Mouse (Mus musculus) stomach, embryonic 15.5 days (tissue): ENCODE data around the gene Wdr83os. TPM values are rescaled to one million over a fixed set of nuclear protein-coding genes. Genes with fewer than 3 reads are reported as not detected.

Experiments
- ATAC-seq: fragments of 200-750 bp; cut with Nextera tagmentation; 2 replicates; pipeline ENCODE4 v1.8.0; 2017; ENCODE audit warnings: low read depth, moderate number of reproducible peaks, moderate TSS enrichment; ENCODE audit not compliant: insufficient read depth, low FRiP score
- H3K27ac ChIP-seq: fragments of 300-500 bp; sonication (generic); 2 replicates; pipeline ENCODE4 v1.5.1; 2015; ENCODE audit warnings: mild to moderate bottlenecking, inconsistent platforms
- H3K27me3 ChIP-seq: fragments of 300-500 bp; sonication (generic); replicated peaks from 2 replicates; pipeline ENCODE4 v1.6.1; 2015; ENCODE audit warnings: inconsistent platforms
- H3K36me3 ChIP-seq: fragments of 300-500 bp; sonication (generic); 2 replicates; pipeline ENCODE4 v1.6.1; 2015; ENCODE audit warnings: inconsistent platforms
- H3K4me1 ChIP-seq: fragments of 300-500 bp; sonication (generic); 2 replicates; pipeline ENCODE4 v1.6.1; 2015; ENCODE audit warnings: inconsistent platforms
- H3K4me2 ChIP-seq: fragments of 300-500 bp; sonication (generic); 2 replicates; pipeline ENCODE4 v1.6.1; 2015; ENCODE audit warnings: mild to moderate bottlenecking, inconsistent platforms
- H3K4me3 ChIP-seq: fragments of 300-500 bp; sonication (generic); replicated peaks from 2 replicates; pipeline ENCODE4 v1.5.1; 2015; ENCODE audit warnings: inconsistent platforms
- H3K9ac ChIP-seq: fragments of 300-500 bp; sonication (generic); 2 replicates; pipeline ENCODE4 v1.6.1; 2015; ENCODE audit warnings: inconsistent platforms
- H3K9me3 ChIP-seq: fragments of 300-500 bp; sonication (generic); 2 replicates; pipeline ENCODE4 v1.6.1; 2016; ENCODE audit warnings: inconsistent platforms
- WGBS: fragments of 180-500 bp; shearing (Covaris S2); methylation state at CpG from one replicate; pipeline ENCODE4 v1.1.7; 2015; 5-methylcytosine and 5-hydroxymethylcytosine counted together
- polyA plus RNA-seq: library from polyadenylated mRNA; unstranded; fragments of >200 nt; fragmentation: Nextera tagmentation; extraction: Ambion mirVana; gene quantifications from 2 replicates; pipeline ENCODE4 v1.2.1, GENCODE M21; 2015

Wdr83os gene
- polyA plus RNA-seq, 1 experiment from 2014 or later: 131 TPM

DNA sequence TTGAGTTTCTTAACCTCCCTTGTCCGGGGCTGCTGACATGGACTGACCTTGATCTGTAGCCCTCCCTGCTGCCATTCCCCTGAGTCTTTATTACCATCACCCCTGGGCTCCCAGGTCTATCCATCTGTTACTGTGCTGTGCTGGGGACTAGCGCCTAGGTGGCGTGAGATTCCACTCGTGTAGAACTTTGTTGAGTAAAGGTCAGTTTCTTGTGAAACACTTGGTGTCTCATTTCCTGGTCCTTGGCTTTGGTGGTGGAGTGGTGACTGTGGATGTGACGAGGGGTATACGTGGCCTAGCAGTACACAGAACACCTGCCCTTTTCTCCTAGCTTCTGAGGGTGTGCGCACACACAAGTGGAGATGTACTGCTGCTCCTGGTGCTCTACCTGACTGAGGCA is 23.2 kb upstream of the Wdr83os start:
- Histone ChIP-seq H3K9me3 (no peaks in the 10 kb centered on the region), H3K4me2 (no peak overlapping the region), H3K27ac (no peak overlapping the region), H3K36me3 (peaks cover 40% of the 10 kb centered on the region), H3K27me3 (no peaks in the 10 kb centered on the region), H3K4me3 (no peak overlapping the region), H3K9ac (no peak overlapping the region), H3K4me1 (peaks cover 9% of the 10 kb centered on the region; the same call in 1 of the 2 replicates)
- WGBS: 81% methylated on average over 7 of the region's 7 CpGs
- no peak for ATAC-seq

DNA sequence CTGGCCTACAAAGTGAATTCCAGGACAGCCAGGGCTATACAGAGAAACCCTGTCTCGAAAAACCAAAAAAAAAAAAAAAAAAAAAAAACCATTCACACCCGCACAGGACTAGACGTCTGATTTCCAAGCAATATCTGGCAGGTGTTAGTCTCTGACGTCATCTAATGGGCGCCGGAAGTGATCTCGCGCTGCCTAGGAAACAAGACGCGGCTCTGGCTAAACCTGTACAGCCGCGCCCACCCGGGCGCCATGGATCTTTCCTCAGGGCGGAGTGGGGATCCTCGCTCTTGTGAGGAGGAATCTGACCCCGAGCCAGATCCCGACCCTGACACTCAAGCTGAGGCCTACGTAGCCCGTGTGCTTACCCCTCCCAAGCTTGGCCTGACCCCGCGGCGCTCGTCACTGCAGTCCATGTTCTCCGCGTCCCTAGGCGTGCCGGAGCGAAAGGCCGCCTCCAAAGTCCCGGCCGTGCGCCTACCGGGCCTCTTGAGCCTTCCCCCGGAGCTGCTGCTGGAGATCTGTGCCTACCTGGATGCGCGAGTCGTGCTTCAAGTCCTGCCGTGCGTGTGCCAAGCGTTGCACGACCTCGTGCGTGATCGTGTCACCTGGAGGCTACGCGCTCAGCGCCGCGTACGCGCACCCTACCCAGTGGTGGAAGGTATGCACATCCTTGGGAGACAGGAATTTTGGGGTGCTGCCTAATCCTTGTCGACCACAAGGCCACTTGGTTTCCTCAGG is 20.5 kb upstream of the Wdr83os start, which contains the start of gene Fbxw9:
TSS of gene Fbxw9 (plus strand) at position 177 of the 738 bp plus-strand sequence.
- ATAC-seq: peak; percentile 87
- H3K27ac ChIP-seq: 0 out of 2 replicates have a peak within 1 kb of the TSS, but pooled peaks have one; percentile 31
- under 1% methylated on average over 53 of the region's 53 CpGs for WGBS

DNA sequence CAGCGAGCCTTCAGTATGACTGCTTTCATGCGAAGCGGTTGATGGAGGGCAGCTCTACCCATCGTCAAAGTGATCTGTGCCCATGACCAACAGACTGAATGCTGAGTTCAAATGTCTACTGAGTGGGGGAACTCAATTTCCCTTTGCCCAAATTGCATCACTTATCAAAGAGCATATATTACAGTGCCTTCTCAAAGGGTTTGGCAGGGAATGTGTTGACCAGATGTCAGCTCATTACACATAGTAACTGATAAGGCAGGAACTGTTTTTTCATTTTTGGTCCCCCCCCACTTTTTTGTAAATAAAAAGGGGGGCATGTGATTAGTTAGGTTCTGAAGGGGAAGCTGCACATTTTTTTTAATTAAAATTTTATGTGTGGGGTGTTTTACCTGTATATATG is 17.9 kb upstream of the Wdr83os start:
- 95% methylated on average over 4 of the region's 4 CpGs for WGBS
- Histone ChIP-seq H3K9me3 (no peaks in the 10 kb centered on the region), H3K4me1 (peaks cover 9% of the 10 kb centered on the region; the same call in 1 of the 2 replicates), H3K9ac (no peak overlapping the region), H3K36me3 (no peaks in the 10 kb centered on the region), H3K4me3 (no peak overlapping the region), H3K27me3 (no peaks in the 10 kb centered on the region), H3K27ac (no peak overlapping the region), H3K4me2 (no peak overlapping the region)
- ATAC-seq: no peak

More for the DNA sequence above, 20.5 kb upstream of the Wdr83os start, which contains the start of gene Fbxw9:
- Histone ChIP-seq H3K27me3 (no peaks in the 10 kb centered on the region), H3K9ac (peak within 1 kb of the TSS; percentile 61), H3K9me3 (no peaks in the 10 kb centered on the region), H3K4me1 (peaks cover 9% of the 10 kb centered on the region; the same call in 1 of the 2 replicates), H3K36me3 (peaks cover 13% of the 10 kb centered on the region), H3K4me3 (peak within 1 kb of the TSS; percentile 92), H3K4me2 (peak within 1 kb of the TSS; percentile 96)

DNA sequence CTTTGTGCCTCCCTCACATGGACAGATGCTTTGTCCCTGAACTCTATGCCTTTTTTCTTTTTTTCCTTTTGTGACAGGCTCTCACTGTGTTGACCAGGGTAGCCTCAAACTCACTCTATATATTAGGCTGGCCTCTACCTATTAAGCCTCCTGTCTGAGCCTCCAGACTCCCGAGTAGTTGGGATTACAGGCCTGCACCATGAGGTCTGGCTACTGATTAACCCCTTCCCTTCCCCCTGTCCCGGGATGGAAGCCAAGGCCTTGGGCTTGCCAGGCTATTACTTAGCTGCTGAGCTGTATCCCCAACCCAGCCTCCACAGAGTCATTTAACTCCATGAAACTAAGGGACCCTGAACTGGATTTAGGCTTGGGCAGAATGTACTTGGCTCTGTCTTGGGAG is 15.3 kb upstream of the Wdr83os start:
- H3K4me2 ChIP-seq: no peak overlapping the region
- WGBS: 23% methylated on average over 2 of the region's 2 CpGs

DNA sequence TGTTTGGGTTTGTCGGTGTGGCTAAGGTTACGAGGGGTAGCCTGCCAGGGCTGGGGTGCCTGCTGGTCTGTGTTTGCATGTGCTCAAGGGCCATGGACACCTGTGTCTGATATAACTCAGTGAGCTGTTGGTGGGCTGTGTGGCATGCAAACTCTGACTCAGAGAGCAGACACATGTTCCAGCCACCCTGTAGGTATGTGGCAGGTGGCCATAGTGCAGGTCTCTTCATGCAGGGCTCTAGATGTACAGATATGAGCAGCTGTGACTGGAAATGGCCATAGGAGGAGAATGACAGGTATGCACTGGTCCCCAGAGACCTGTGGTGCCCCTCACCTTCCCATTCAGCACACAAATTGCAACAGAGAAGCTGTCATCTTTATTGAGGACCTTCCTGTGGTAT is 13.4 kb upstream of the Wdr83os start:
- Histone ChIP-seq H3K4me1 (peaks cover 5% of the 10 kb centered on the region; the same call in 1 of the 2 replicates), H3K9ac (no peak overlapping the region), H3K27me3 (no peaks in the 10 kb centered on the region), H3K36me3 (no peaks in the 10 kb centered on the region), H3K4me2 (no peak overlapping the region), H3K9me3 (no peaks in the 10 kb centered on the region), H3K4me3 (no peak overlapping the region), H3K27ac (no peak overlapping the region)
- ATAC-seq: no peak
- 92% methylated on average over 2 of the region's 2 CpGs for WGBS

More for the DNA sequence above, 15.3 kb upstream of the Wdr83os start:
- Histone ChIP-seq H3K9ac (no peak overlapping the region), H3K27ac (no peak overlapping the region), H3K4me3 (no peak overlapping the region), H3K36me3 (no peaks in the 10 kb centered on the region), H3K9me3 (no peaks in the 10 kb centered on the region), H3K27me3 (no peaks in the 10 kb centered on the region), H3K4me1 (peaks cover 9% of the 10 kb centered on the region; the same call in 1 of the 2 replicates)
- ATAC-seq: peak; percentile 25; the same call in 1 of the 2 replicates

DNA sequence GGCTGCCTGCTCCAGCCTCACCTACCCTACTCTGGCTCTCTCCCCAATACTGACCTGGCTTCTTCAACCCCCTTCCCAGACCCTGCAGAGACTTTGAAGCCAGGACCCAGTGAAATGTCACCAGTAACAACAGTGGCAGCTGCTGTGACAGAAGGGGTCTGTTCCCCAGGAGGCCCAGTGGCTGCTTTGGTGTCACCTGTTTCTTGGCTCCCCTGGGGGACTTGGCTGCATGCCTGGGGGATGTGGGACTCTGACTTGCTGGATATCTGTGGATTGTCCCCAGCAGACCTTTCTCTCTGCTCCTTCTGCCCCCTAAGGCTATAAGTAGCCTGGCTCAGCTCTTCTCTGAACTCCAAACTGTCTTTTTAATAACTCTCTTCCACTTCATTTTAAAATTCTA is 12.6 kb upstream of the Wdr83os start, which contains the start of gene Gm5741:
TSS of gene Gm5741 (minus strand) at position 1 of the 400 bp plus-strand sequence.
- Histone ChIP-seq H3K4me3 (no peak within 1 kb of the TSS), H3K4me2 (no peak within 1 kb of the TSS), H3K27me3 (no peaks in the 10 kb centered on the region), H3K4me1 (peaks cover 11% of the 10 kb centered on the region; the same call in 1 of the 2 replicates), H3K9ac (no peak within 1 kb of the TSS), H3K36me3 (no peaks in the 10 kb centered on the region), H3K27ac (no peak within 1 kb of the TSS), H3K9me3 (no peaks in the 10 kb centered on the region)
- ATAC-seq: no peak

DNA sequence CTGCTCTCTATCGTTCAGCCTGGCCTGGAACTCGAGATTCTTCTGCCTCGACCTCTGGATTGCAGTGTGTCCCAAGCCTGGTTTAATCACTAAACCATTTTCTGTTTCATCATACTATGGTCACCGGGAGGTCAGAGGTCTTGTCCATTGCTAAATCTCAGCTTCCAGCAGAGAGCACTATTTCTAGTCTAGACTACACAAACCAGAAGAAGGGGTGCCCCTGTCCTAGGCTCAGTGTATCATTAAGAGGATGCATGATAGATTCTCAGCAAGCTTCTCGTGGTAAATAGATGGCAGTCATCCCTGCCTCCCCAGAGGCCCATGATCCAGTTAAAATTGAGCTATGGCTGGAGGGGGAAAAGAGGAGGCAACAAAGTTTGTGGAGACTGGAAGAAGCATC is 9.5 kb upstream of the Wdr83os start:
- no peaks in the 10 kb centered on the region for H3K9me3 ChIP-seq
- peak overlapping the region; percentile 99; the same call in 1 of the 2 replicates for H3K27ac ChIP-seq
- no peaks in the 10 kb centered on the region for H3K27me3 ChIP-seq
- peak overlapping the region; percentile 88 for H3K4me2 ChIP-seq
- H3K4me1 ChIP-seq: peaks cover 14% of the 10 kb centered on the region; the same call in 1 of the 2 replicates
- no peak overlapping the region for H3K9ac ChIP-seq
- 81% methylated on average over 5 of the region's 5 CpGs for WGBS
- ATAC-seq: no peak
- H3K36me3 ChIP-seq: peaks cover 29% of the 10 kb centered on the region
- peak overlapping the region; percentile 98 for H3K4me3 ChIP-seq

DNA sequence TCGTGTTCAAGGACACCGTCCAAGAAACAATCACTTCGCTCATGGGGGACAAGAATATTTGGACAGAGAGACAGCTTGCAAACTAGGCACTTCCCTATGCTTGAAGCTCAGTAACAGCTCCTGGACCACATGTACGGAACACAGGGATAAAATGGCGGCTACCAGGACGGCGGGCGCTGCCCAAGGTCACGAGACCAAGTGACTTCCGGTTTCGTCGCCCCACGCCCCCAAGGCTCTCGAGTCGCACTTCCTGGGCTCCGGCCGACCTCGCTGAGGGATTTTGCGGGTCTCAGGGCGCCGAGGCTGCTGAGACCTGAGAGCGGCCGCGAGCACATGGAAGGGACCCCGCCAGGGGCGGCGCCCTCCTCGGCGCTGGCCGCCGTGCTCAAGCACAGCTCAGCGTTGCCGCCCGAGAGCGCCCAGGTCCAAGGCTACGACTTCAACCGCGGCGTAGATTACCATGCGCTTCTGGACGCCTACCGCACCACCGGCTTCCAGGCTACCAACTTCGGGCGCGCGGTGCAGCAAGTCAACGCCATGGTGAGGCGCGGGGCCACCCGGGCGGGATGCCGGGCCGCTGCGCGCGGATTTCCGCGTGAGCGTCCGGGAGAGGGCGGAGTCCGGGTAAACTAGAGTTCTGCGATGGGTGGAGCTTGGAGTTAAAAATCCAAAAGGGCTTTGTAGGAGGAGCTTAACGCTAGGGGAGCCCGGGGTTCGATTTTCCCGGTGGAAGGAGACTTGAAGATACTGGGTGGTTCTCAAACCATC is 8.8 kb upstream of the Wdr83os start, which contains the start of gene Dhps:
TSS of gene Dhps (plus strand) at position 244 of the 768 bp plus-strand sequence.
- no peaks in the 10 kb centered on the region for H3K27me3 ChIP-seq
- H3K4me1 ChIP-seq: peaks cover 14% of the 10 kb centered on the region; the same call in 1 of the 2 replicates
- WGBS: under 1% methylated on average over 68 of the region's 68 CpGs
- peak within 1 kb of the TSS; percentile 89 for H3K9ac ChIP-seq
- peak within 1 kb of the TSS; percentile 88 for H3K4me2 ChIP-seq
- H3K27ac ChIP-seq: peak within 1 kb of the TSS; percentile 99
- H3K9me3 ChIP-seq: no peaks in the 10 kb centered on the region
- peaks cover 34% of the 10 kb centered on the region for H3K36me3 ChIP-seq
- peak within 1 kb of the TSS; percentile 98 for H3K4me3 ChIP-seq
- ATAC-seq: peak; percentile 89

DNA sequence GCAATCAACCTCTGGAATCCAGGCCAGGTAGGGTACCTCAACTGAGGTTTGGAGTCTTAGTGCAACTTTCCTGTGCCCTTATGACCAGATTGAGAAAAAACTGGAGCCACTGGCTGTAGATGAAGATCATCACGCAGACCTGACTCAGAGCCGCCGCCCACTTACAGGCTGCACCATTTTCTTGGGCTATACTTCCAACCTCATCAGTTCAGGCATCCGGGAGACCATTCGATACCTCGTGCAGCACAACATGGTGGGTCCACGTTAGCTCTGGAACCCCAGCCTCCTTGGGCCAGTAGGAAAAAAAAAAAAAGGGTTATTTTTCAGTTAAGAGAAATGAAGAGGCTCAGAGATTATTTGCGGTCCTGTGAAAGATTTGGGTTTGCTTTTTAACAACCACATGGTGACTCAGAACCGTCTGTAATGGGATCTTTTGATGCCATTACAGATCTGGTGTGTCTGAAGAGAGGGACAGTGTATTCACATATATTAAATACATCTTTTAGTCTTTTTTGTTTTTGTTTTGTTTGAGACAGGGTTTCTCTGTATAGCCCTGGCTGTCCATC is 8.1 kb upstream of the Wdr83os start:
- Histone ChIP-seq H3K27ac (peak overlapping the region; percentile 99), H3K4me2 (peak overlapping the region; percentile 88), H3K36me3 (peaks cover 35% of the 10 kb centered on the region), H3K9ac (peak overlapping the region; percentile 89; the same call in 1 of the 2 replicates), H3K27me3 (no peaks in the 10 kb centered on the region), H3K4me1 (peaks cover 14% of the 10 kb centered on the region; the same call in 1 of the 2 replicates), H3K9me3 (no peaks in the 10 kb centered on the region), H3K4me3 (peak overlapping the region; percentile 98)
- 35% methylated on average over 9 of the region's 9 CpGs for WGBS
- no peak for ATAC-seq

DNA sequence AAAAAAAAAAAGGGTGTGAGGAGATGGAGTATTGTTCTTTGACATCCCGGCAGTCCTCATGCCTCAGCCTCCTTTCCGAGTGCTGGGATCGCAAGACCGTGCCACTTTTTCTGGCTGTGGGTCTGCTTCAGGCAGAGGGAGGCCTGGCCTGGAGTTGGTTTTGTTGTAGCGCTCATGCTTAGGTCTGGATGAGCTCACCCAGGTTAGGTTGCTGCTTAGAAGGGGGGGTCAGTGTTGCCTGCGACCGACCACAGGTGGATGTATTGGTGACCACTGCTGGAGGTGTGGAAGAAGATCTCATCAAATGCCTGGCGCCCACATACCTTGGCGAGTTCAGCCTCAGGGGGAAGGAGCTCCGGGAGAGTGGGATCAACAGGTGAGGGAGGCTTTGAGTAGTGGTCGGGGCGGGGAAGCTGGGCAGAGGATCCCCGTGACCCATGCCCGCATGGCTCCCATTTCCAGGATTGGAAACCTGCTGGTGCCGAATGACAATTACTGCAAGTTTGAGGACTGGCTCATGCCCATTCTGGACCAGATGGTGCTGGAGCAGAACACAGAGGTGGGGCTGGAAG is 7.4 kb upstream of the Wdr83os start:
- Histone ChIP-seq H3K4me2 (no peak overlapping the region), H3K27ac (no peak overlapping the region), H3K9ac (no peak overlapping the region), H3K27me3 (no peaks in the 10 kb centered on the region), H3K4me1 (peaks cover 14% of the 10 kb centered on the region; the same call in 1 of the 2 replicates), H3K4me3 (no peak overlapping the region), H3K9me3 (no peaks in the 10 kb centered on the region), H3K36me3 (peaks cover 35% of the 10 kb centered on the region)
- 90% methylated on average over 15 of the region's 15 CpGs for WGBS
- no peak for ATAC-seq

DNA sequence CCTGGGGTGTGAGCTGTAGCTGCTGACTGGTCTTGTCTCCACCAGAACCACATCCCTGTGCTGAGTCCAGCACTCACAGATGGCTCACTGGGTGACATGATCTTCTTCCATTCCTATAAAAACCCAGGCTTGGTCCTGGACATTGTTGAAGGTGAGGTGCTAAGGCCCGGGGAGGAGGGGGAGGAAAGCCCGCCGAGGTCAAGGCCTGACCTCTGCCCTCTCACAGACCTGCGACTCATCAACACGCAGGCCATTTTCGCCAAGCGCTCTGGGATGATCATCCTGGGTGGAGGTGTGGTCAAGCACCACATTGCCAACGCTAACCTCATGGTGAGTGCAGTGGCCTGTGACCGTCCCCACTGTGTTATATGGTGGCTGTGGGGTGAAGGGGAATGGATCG is 6.4 kb upstream of the Wdr83os start:
- ATAC-seq: no peak
- Histone ChIP-seq H3K27me3 (no peaks in the 10 kb centered on the region), H3K9ac (no peak overlapping the region), H3K4me1 (peaks cover 14% of the 10 kb centered on the region; the same call in 1 of the 2 replicates), H3K9me3 (no peaks in the 10 kb centered on the region), H3K27ac (no peak overlapping the region), H3K4me2 (no peak overlapping the region), H3K4me3 (no peak overlapping the region), H3K36me3 (peaks cover 39% of the 10 kb centered on the region)
- WGBS: 75% methylated on average over 10 of the region's 10 CpGs
